Mouse (Mus musculus) ES-Bruce4 (cell line): ENCODE measurements around the gene Bcl2. TPM values are rescaled to one million over a fixed set of nuclear protein-coding genes. Genes with fewer than 3 reads are reported as not detected.

Source experiments
- H3K27ac ChIP-seq: 2 replicates; pipeline ENCODE4 v1.5.1; 2012; ENCODE audit warnings: low read length, inconsistent platforms; ENCODE audit not compliant: insufficient read depth
- H3K27me3 ChIP-seq: 2 replicates; pipeline ENCODE4 v1.6.1; 2012; ENCODE audit warnings: mild to moderate bottlenecking, low read length, inconsistent platforms; ENCODE audit not compliant: control insufficient read depth, poor library complexity, insufficient read depth, severe bottlenecking
- H3K36me3 ChIP-seq: 2 replicates; pipeline ENCODE4 v1.6.1; 2012; ENCODE audit warnings: inconsistent platforms, mild to moderate bottlenecking, low read length, moderate library complexity; ENCODE audit not compliant: control insufficient read depth, poor library complexity, insufficient read depth, severe bottlenecking
- H3K4me1 ChIP-seq: one replicate; pipeline ENCODE4 v1.8.1; 2011; ENCODE audit warnings: low read length; ENCODE audit not compliant: control insufficient read depth, insufficient read depth
- H3K4me3 ChIP-seq: 2 replicates; pipeline ENCODE4 v1.5.1; 2011; ENCODE audit warnings: low read depth, mild to moderate bottlenecking, low read length
- H3K9ac ChIP-seq: 2 replicates; pipeline ENCODE4 v1.6.1; 2012; ENCODE audit warnings: low read depth, mild to moderate bottlenecking, inconsistent platforms; ENCODE audit not compliant: poor library complexity, severe bottlenecking
- H3K9me3 ChIP-seq: replicated peaks from 2 replicates; pipeline ENCODE4 v1.6.1; 2012; ENCODE audit warnings: mild to moderate bottlenecking, low read length, inconsistent platforms; ENCODE audit not compliant: control insufficient read depth, poor library complexity, insufficient read depth, severe bottlenecking
- CTCF ChIP-seq: IDR thresholded peaks from one replicate; pipeline ENCODE4 v1.8.1; 2011; ENCODE audit warnings: low read depth, low read length
- EP300 ChIP-seq: IDR thresholded peaks from 2 replicates; pipeline ENCODE4 v1.6.1; 2011; ENCODE audit warnings: low read depth, low read length; ENCODE audit not compliant: insufficient read depth
- POLR2A ChIP-seq: IDR thresholded peaks from one replicate; pipeline ENCODE4 v1.8.1; 2011; ENCODE audit warnings: low read length; ENCODE audit not compliant: insufficient read depth
- polyA plus RNA-seq: library from polyadenylated mRNA; stranded (reverse); fragments of >200 nt; gene quantifications from 2 replicates; pipeline ENCODE4 v1.2.4, GENCODE M21; 2011; ENCODE audit warnings: low read depth; ENCODE audit not compliant: missing spikeins, insufficient read depth, insufficient read length

Bcl2 gene
- polyA plus RNA-seq, 1 experiment: 3.0 TPM

DNA sequence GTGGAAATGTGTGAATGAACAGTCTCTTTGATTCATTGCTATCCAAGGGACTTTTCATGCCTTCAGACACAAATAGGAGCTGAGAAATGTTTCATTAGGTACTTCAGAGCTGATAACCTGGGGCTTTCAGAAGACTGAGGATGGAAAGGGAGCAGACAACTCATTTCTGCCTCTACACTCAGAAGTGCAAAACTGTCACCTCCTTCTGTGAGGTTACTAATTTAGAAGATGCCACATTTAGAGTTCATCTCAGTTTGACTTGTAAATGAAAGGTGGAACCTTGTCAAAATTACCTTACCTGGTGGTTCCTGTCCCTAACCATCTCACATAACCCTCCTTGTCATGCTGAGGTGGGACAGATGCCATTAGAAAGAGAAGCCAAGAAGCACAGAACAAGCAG, 128.7 kb downstream of the Bcl2 start:
- Histone ChIP-seq H3K27me3 (no peaks in the 10 kb centered on the region), H3K4me1 (no peaks in the 10 kb centered on the region), H3K9me3 (no peaks in the 10 kb centered on the region), H3K36me3 (no peaks in the 10 kb centered on the region), H3K4me3 (no peak overlapping the region), H3K27ac (no peak overlapping the region), H3K9ac (no peak overlapping the region)
- TF ChIP-seq EP300 (no peak), POLR2A (no peak), CTCF (no peak)

DNA sequence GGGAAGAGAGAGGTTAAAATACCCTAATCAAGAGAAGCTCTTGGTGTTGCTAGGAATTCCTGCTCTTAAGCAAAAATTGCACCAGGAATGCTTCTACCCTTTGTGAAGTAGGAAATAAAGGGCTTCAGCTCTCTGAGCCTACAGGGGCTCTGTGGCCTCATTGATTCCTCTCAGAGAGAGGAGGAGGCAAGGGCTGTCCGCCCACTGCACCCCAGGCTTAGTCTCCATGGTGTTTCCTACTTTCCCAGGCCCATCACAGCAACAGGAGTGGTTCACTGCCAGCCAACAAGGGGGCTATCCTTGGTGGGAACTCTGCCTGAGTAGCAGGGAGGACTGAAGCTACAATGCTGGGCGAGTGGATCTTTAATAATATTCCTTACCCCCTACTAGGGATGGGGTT, 129.2 kb downstream of the Bcl2 start:
- H3K9me3 ChIP-seq: no peaks in the 10 kb centered on the region
- no peak overlapping the region for H3K9ac ChIP-seq
- TF ChIP-seq EP300 (no peak), CTCF (no peak), POLR2A (no peak)
- H3K27ac ChIP-seq: no peak overlapping the region
- no peaks in the 10 kb centered on the region for H3K36me3 ChIP-seq
- no peaks in the 10 kb centered on the region for H3K27me3 ChIP-seq
- H3K4me3 ChIP-seq: no peak overlapping the region
- H3K4me1 ChIP-seq: no peaks in the 10 kb centered on the region

DNA sequence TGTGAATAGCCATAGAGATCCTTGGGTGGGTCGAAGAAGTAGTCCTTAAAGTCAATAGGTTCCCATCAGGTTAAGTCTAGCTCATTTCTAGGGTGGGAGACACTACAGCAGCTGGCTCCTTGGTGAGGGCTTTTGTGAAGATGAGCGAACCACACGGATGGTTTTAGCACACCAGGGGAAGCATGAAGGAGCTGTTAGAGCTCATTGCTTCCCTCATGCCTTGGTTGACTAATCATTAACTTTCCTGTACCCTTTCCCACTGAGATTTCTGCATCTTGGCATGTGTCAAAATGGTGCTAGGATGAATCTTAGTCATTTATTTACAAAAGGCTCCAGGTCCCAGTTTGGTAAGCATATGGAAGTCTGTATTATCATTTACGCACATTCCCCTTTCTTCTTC, 129.8 kb downstream of the Bcl2 start:
- no peaks in the 10 kb centered on the region for H3K4me1 ChIP-seq
- H3K36me3 ChIP-seq: no peaks in the 10 kb centered on the region
- H3K27ac ChIP-seq: no peak overlapping the region
- H3K9me3 ChIP-seq: no peaks in the 10 kb centered on the region
- no peak overlapping the region for H3K4me3 ChIP-seq
- TF ChIP-seq POLR2A (no peak), CTCF (no peak), EP300 (no peak)
- no peaks in the 10 kb centered on the region for H3K27me3 ChIP-seq
- H3K9ac ChIP-seq: no peak overlapping the region

DNA sequence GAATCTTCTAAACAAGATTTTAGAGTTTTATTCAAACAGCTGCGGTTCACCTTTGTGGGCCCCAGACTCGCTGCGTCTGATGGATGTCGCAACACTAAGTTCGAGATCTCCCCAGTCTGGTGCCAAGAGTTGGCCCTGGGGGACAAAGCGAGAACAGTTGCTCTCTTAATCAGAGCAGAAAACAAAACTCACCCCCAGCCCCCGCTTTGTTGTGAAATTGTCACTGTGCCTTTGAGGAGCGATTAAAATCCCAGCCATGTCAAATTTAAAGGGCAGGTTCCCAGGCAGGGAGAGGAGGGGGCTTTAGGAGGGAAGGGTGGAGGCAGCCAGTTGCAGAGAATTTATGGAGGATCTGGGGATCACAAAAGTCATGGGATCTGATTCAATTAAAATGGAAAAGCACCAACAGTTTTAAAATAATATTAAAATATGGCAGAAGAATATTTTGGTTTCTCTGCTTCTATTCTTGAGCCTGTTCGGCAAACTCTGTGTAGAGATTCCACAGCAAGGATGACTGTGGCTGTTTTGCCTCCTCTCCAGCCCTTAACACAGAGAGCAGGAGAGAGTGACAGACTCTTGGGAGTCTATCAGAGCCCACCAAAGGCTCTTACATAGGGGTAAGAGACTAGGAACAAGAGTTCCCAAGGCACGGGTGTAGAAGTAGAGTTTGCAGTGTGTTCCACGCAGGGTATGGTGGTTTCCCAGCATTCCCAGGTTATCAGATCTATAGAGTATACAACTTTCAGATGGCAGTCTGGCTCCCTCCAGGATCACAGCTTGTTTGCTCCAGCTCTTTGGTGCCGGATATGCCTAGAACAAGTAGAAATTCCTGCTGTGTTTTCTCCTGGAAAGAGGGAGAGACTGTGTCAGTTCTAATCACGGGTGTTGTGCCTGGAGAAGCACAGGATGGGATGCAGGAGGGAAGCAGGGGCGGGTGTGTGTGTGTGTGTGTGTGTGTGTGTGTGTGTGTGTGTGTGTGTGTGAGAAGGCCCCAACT, 130.5 kb downstream of the Bcl2 start:
- Histone ChIP-seq H3K4me3 (no peak overlapping the region), H3K27ac (no peak overlapping the region), H3K9ac (no peak overlapping the region), H3K27me3 (no peaks in the 10 kb centered on the region), H3K36me3 (no peaks in the 10 kb centered on the region), H3K9me3 (no peaks in the 10 kb centered on the region), H3K4me1 (no peaks in the 10 kb centered on the region)
- TF ChIP-seq POLR2A: no peak
- TF ChIP-seq EP300: no peak
- no peak for TF ChIP-seq CTCF

DNA sequence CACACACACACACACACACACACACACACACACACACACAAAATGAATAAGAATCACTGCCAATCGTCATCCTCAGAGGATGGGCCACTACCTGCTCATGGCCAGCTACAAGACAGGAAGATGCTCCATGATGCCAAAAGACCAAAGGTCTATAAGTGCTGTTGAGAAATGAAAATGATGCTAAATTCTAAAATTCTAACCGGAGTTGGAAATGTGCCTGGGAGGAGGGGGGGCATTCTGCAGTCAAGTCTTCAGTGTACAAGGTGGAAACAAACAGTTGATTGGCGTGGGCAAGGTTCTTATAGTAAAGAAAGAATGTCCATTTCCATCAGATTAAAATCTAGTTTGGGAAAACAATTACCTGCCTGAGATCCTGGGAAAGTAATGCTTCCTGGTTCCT, 131.3 kb downstream of the Bcl2 start:
- Histone ChIP-seq H3K4me3 (no peak overlapping the region), H3K27ac (no peak overlapping the region), H3K36me3 (no peaks in the 10 kb centered on the region), H3K27me3 (no peaks in the 10 kb centered on the region), H3K9ac (no peak overlapping the region), H3K9me3 (no peaks in the 10 kb centered on the region), H3K4me1 (no peaks in the 10 kb centered on the region)
- TF ChIP-seq POLR2A (no peak), CTCF (no peak), EP300 (no peak)

DNA sequence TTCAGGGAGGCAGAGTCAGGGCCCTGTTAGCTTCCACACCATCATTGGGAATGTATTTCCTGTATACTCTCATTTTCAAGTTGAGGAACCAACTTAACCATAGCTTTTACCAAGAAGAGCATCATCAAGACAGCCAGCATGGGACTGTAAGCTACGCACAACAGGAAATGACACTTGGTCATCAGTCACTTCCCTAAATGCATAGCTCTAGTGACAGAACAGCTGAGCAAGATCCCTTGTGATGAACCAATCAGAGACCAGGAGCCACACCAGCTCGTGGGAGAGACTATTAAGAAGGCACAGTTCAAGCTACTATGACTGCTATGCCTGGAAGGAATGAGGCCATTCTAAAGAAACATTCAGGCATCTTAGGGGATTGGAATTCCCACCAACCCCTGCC, 132.3 kb downstream of the Bcl2 start:
- H3K4me3 ChIP-seq: no peak overlapping the region
- TF ChIP-seq EP300 (no peak), CTCF (no peak), POLR2A (no peak)
- H3K4me1 ChIP-seq: no peaks in the 10 kb centered on the region
- no peaks in the 10 kb centered on the region for H3K9me3 ChIP-seq
- no peaks in the 10 kb centered on the region for H3K36me3 ChIP-seq
- H3K27ac ChIP-seq: no peak overlapping the region
- H3K27me3 ChIP-seq: no peaks in the 10 kb centered on the region
- no peak overlapping the region for H3K9ac ChIP-seq
